Mouse (Mus musculus) embryonic facial prominence, embryonic 12.5 days (tissue): ENCODE measurements around the gene Amotl2. TPM values are rescaled to one million over a fixed set of nuclear protein-coding genes. Genes with fewer than 3 reads are reported as not detected.

Experiments
- ATAC-seq: fragments of 200-750 bp; cut with Nextera tagmentation; 2 replicates; pipeline ENCODE4 v1.8.0; 2017; ENCODE audit not compliant: insufficient number of reproducible peaks, insufficient read depth, low FRiP score, low TSS enrichment
- H3K27ac ChIP-seq: fragments of 300-500 bp; sonication (generic); 2 replicates; pipeline ENCODE4 v1.5.1; 2016; ENCODE audit warnings: mild to moderate bottlenecking
- H3K27me3 ChIP-seq: fragments of 300-500 bp; sonication (generic); 2 replicates; pipeline ENCODE4 v1.6.1; 2016; ENCODE audit warnings: mild to moderate bottlenecking, moderate library complexity
- H3K36me3 ChIP-seq: fragments of 300-500 bp; sonication (generic); 2 replicates; pipeline ENCODE4 v1.6.1; 2016; ENCODE audit warnings: mild to moderate bottlenecking
- H3K4me1 ChIP-seq: fragments of 300-500 bp; sonication (generic); 2 replicates; pipeline ENCODE4 v1.6.1; 2016
- H3K4me2 ChIP-seq: fragments of 300-500 bp; sonication (generic); replicated peaks from 2 replicates; pipeline ENCODE4 v1.6.1; 2016; ENCODE audit warnings: mild to moderate bottlenecking, moderate library complexity
- H3K4me3 ChIP-seq: fragments of 300-500 bp; sonication (generic); 2 replicates; pipeline ENCODE4 v1.5.1; 2016; ENCODE audit warnings: mild to moderate bottlenecking
- H3K9ac ChIP-seq: fragments of 300-500 bp; sonication (generic); 2 replicates; pipeline ENCODE4 v1.6.1; 2016; ENCODE audit warnings: mild to moderate bottlenecking, moderate library complexity
- H3K9me3 ChIP-seq: fragments of 300-500 bp; sonication (generic); 2 replicates; pipeline ENCODE4 v1.6.1; 2016; ENCODE audit warnings: mild to moderate bottlenecking, moderate library complexity
- WGBS: fragments of 180-500 bp; shearing (Covaris S2); methylation state at CpG from one replicate; pipeline ENCODE4 v1.1.7; 2016; 5-methylcytosine and 5-hydroxymethylcytosine counted together
- polyA plus RNA-seq: library from polyadenylated mRNA; unstranded; fragments of >200 nt; fragmentation: Nextera tagmentation; extraction: Ambion mirVana; gene quantifications from 2 replicates; pipeline ENCODE4 v1.2.1, GENCODE M21; 2016

Gene Amotl2
- polyA plus RNA-seq: 79.5 and 80.6 TPM in 2 replicates

DNA sequence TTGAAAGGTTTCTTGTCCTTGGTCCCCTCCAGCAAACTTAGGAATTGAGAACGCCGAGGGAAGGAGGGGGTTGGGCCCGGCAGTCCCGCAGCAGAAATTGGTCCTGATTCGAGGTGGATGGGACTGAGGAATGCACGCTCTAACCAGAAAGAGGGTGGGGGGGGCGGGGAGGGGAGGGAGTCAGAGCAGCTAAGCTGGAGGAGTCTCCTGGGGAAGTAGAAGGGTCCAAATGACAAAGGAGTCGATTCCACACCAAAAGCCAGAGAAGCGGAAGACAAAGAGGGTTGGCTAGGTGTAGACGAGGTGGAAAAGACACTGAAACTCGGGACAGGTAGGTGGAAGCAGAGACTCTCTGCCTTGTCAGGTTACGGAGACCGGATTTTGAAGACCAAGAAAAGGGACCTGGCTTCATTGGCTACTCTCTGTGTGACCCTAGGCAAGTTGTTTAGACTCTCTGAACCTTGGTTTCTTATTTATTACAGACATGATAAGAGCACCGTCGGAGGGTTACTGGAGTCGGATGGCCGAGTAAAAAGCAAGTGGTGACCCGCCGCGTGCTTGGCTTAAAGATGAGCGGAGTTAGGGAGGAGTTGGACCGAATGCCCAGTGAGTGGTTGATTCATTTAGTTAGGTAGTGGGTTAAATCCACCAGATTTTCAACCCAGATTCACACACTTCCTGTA, at the start of gene Amotl2:
Amotl2 (plus strand) TSS at position 192 of the 683 bp plus-strand sequence.
- Histone ChIP-seq H3K9ac (peak within 1 kb of the TSS; percentile 95), H3K4me3 (peak within 1 kb of the TSS; percentile 87), H3K27me3 (no peaks in the 10 kb centered on the region), H3K27ac (peak within 1 kb of the TSS; percentile 98), H3K4me1 (peaks cover 58% of the 10 kb centered on the region), H3K4me2 (peak within 1 kb of the TSS; percentile 88), H3K9me3 (no peaks in the 10 kb centered on the region), H3K36me3 (peaks cover 15% of the 10 kb centered on the region)
- 3% methylated on average over 21 of the region's 22 CpGs for WGBS
- no peak for ATAC-seq

- H3K36me3 ChIP-seq: no peaks in the 10 kb centered on the region
- H3K4me1 ChIP-seq: peaks cover 12% of the 10 kb centered on the region
- ATAC-seq: peak; percentile 43
- H3K27me3 ChIP-seq: 0 out of 2 replicates have a peak, but pooled peaks cover 3% of the 10 kb centered on the region
- no peak overlapping the region for H3K9ac ChIP-seq
- WGBS: 20% methylated on average over 6 of the region's 6 CpGs
- no peak overlapping the region for H3K4me3 ChIP-seq
- H3K27ac ChIP-seq: no peak overlapping the region
- H3K9me3 ChIP-seq: no peaks in the 10 kb centered on the region
- no peak overlapping the region; the same call in 1 of the 2 replicates for H3K4me2 ChIP-seq
Observed at GRCm38 (mm10) chr9:102668115-102668514, 48.4 kb upstream of the Amotl2 start.

- 0 out of 2 replicates have a peak, but pooled peaks cover 3% of the 10 kb centered on the region for H3K27me3 ChIP-seq
- peaks cover 16% of the 10 kb centered on the region for H3K4me1 ChIP-seq
- H3K36me3 ChIP-seq: no peaks in the 10 kb centered on the region
- 88% methylated on average over 12 of the region's 12 CpGs for WGBS
- no peak overlapping the region for H3K9ac ChIP-seq
- H3K9me3 ChIP-seq: no peaks in the 10 kb centered on the region
- no peak overlapping the region for H3K27ac ChIP-seq
- ATAC-seq: no peak
- no peak overlapping the region for H3K4me3 ChIP-seq
- H3K4me2 ChIP-seq: no peak overlapping the region
Observed at GRCm38 (mm10) chr9:102668906-102669305, 47.6 kb upstream of the Amotl2 start.

- no peak overlapping the region for H3K27ac ChIP-seq
- H3K9ac ChIP-seq: no peak overlapping the region
- H3K27me3 ChIP-seq: no peaks in the 10 kb centered on the region
- no peaks in the 10 kb centered on the region for H3K36me3 ChIP-seq
- no peak for ATAC-seq
- no peak overlapping the region for H3K4me3 ChIP-seq
- no peak overlapping the region for H3K4me2 ChIP-seq
- 62% methylated on average over 7 of the region's 7 CpGs for WGBS
- peaks cover 6% of the 10 kb centered on the region for H3K4me1 ChIP-seq
- H3K9me3 ChIP-seq: no peaks in the 10 kb centered on the region
Observed at GRCm38 (mm10) chr9:102673381-102673780, 43.1 kb upstream of the Amotl2 start.

DNA sequence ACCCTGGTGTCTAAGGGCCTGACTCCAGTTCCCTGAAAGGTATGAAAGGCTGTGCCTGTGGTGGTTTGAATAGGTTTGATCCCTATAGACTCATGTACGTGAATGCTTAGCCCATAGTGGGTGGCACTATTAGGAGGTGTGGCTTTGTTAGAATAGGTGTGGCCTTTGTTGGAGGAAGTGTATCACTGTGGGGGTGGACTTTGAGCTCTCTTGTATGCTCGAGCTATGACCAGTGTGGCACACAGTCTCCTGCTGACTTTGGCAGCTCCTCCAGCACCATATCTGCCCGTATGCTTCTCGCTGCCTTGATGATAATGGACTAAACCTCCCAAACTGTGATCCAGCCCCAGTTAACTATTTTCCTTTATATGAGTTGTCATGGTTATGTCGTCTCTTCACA, 40.5 kb upstream of the Amotl2 start:
- Histone ChIP-seq H3K4me1 (0 out of 2 replicates have a peak, but pooled peaks cover 4% of the 10 kb centered on the region), H3K9ac (no peak overlapping the region), H3K4me3 (no peak overlapping the region), H3K36me3 (no peaks in the 10 kb centered on the region), H3K4me2 (no peak overlapping the region), H3K27ac (no peak overlapping the region), H3K27me3 (no peaks in the 10 kb centered on the region), H3K9me3 (no peaks in the 10 kb centered on the region)
- no peak for ATAC-seq
- WGBS: 82% methylated on average over 5 of the region's 5 CpGs

- H3K27ac ChIP-seq: no peak overlapping the region
- 33% methylated on average over 7 of the region's 7 CpGs for WGBS
Observed at GRCm38 (mm10) chr9:102681470-102681869, 35.0 kb upstream of the Amotl2 start.

DNA sequence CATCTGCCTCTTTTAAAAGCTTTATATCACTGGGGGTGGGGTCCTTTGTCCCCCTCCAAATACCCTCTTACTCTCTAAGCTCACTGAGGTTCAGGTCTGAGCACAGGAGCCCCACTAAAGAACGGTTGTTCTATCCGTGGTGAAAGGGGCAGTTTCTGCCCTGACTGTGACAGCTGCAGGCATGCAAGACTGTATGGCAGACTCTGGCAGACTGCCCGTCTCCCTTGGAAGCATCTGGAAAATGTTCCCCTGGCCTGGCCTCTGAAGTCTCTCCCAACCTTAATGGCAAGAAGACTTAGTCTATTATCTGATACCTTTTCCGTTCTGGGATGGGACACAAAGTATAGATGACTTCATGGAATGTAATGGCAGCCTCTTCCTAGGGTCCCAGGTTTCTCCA, 28.5 kb upstream of the Amotl2 start:
- no peak overlapping the region for H3K27ac ChIP-seq
- peaks cover 38% of the 10 kb centered on the region for H3K4me1 ChIP-seq
- no peak overlapping the region for H3K4me3 ChIP-seq
- ATAC-seq: no peak
- H3K9me3 ChIP-seq: no peaks in the 10 kb centered on the region
- H3K9ac ChIP-seq: no peak overlapping the region
- H3K27me3 ChIP-seq: 0 out of 2 replicates have a peak, but pooled peaks cover 6% of the 10 kb centered on the region
- H3K4me2 ChIP-seq: no peak overlapping the region
- H3K36me3 ChIP-seq: no peaks in the 10 kb centered on the region
- 27% methylated on average over 4 of the region's 4 CpGs for WGBS

More at GRCm38 (mm10) chr9:102681470-102681869, 35.0 kb upstream of the Amotl2 start:
- Histone ChIP-seq H3K4me1 (0 out of 2 replicates have a peak, but pooled peaks cover 4% of the 10 kb centered on the region), H3K4me3 (no peak overlapping the region), H3K9ac (no peak overlapping the region), H3K4me2 (no peak overlapping the region), H3K27me3 (no peaks in the 10 kb centered on the region), H3K36me3 (no peaks in the 10 kb centered on the region), H3K9me3 (no peaks in the 10 kb centered on the region)
- no peak for ATAC-seq

- no peaks in the 10 kb centered on the region for H3K9me3 ChIP-seq
- H3K4me2 ChIP-seq: peak overlapping the region; percentile 97
- H3K27me3 ChIP-seq: 0 out of 2 replicates have a peak, but pooled peaks cover 6% of the 10 kb centered on the region
- ATAC-seq: peak; percentile 32
- peak overlapping the region; percentile 61 for H3K9ac ChIP-seq
- peak overlapping the region; percentile 76; the same call in 1 of the 2 replicates for H3K27ac ChIP-seq
- 4% methylated on average over 13 of the region's 13 CpGs for WGBS
- no peaks in the 10 kb centered on the region for H3K36me3 ChIP-seq
- H3K4me3 ChIP-seq: peak overlapping the region; percentile 52
- H3K4me1 ChIP-seq: peaks cover 40% of the 10 kb centered on the region
Observed at GRCm38 (mm10) chr9:102689406-102689939, 27.0 kb upstream of the Amotl2 start.

DNA sequence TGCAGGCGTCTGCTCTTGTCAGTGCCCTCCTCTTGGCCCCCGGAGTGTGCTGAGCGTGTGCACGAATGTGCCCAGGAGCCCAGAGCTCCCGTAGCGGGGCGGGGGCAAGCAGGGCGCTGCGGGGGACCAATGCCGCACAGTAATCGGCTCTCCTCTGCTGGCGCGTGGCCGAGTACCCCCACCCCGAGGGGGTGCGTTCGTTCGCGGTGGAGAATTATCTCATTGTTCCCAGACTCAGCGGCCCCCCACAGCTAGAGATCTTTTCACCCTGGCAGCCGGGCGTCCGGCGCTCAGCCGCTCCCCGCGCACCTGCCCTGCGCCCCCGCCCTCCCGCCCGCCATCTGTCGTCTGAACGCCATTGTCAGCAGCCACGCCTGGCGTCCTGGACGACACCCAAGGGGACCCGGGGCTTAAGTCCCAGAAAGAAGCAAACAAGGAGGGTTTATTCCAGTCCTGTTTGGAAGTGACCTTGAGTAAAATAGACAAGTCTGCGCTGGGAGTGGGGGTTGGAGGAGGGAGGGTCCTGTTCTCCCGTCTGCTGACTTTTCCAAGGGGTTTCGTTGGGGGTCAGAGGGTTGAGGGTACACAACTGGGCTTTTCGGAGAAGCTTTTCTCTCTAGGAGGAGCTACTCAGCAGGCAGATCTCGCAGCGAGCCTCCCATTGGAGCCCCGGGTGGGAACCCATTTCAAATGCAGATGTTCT, 26.4 kb upstream of the Amotl2 start:
- WGBS: under 1% methylated on average over 44 of the region's 44 CpGs
- Histone ChIP-seq H3K9me3 (no peaks in the 10 kb centered on the region), H3K4me2 (peak overlapping the region; percentile 97), H3K4me1 (peaks cover 40% of the 10 kb centered on the region), H3K4me3 (peak overlapping the region; percentile 52), H3K27me3 (0 out of 2 replicates have a peak, but pooled peaks cover 6% of the 10 kb centered on the region), H3K9ac (peak overlapping the region; percentile 61), H3K36me3 (no peaks in the 10 kb centered on the region), H3K27ac (peak overlapping the region; percentile 76)
- ATAC-seq: peak; percentile 72; the same call in 1 of the 2 replicates

DNA sequence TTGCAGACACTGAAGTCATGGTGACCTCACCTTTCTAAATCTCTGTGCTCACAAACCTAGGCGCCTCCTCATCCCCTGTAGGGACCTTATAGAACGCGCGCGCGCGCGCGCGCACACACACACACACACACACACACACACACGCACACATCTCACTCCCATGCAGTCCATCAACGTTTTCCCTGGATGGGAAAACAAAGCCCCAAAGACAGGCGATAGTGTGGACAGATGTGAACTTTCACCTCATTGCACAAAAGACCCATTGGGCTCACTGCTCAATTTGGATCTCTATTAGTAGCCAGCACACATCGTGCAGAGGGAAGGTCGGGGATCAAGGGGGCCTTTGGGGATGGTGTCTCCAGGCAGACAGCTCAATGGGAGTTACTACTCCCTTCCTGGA, 25.6 kb upstream of the Amotl2 start:
- 3% methylated on average over 15 of the region's 15 CpGs for WGBS
- no peak for ATAC-seq
- Histone ChIP-seq H3K9ac (no peak overlapping the region), H3K4me2 (peak overlapping the region; percentile 97), H3K9me3 (no peaks in the 10 kb centered on the region), H3K4me1 (peaks cover 40% of the 10 kb centered on the region), H3K27me3 (0 out of 2 replicates have a peak, but pooled peaks cover 6% of the 10 kb centered on the region), H3K27ac (peak overlapping the region; percentile 76), H3K36me3 (no peaks in the 10 kb centered on the region), H3K4me3 (peak overlapping the region; percentile 52)

DNA sequence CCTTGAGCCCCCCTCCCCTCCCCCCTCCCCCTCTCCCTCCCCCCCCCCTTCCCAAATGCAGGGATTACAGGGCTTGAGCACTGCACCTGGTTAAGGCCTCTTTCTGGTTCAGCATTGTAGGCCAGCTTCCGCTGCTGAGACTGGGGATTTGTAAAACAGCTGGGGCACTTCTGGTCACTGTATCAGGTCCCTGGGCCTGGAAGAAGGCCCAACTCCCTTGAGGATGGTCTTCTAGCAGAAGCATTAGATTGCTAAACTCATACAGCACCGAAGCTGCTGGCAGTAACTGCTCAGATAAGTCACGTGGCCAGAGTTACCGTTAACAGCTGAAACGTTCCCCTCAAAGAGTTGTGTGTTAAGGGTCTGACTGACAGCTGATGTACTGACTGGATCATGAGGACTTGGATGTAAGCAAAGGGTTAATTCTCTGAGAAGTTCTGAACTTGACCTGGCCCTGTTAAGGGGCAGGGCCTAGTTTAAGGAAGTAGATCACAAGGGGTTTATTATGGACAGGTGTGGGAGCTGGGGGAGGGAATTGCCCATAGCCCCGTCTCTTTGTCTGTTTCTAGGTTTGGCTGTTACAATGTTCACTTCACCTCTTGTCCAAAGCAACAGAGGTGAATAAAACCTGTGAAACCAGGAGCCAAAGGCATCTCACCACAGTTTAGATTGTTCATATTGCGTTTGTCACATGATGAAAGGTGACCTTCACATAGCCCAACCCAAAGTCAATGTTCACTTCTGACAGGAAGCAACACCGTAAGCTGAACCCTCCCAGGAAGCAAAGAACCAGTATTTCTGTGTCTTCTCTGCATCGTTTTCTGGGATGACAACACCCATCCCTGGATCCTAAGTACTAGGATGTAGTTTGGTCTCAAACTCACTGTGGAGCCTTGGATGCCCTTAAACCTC, 23.7 kb upstream of the Amotl2 start:
- WGBS: 29% methylated on average over 9 of the region's 9 CpGs
- ATAC-seq: peak; percentile 35
- H3K9me3 ChIP-seq: no peaks in the 10 kb centered on the region
- 0 out of 2 replicates have a peak overlapping the region, but pooled peaks have one; percentile 50 for H3K27ac ChIP-seq
- H3K4me3 ChIP-seq: no peak overlapping the region
- H3K9ac ChIP-seq: peak overlapping the region; percentile 17; the same call in 1 of the 2 replicates
- 0 out of 2 replicates have a peak, but pooled peaks cover 6% of the 10 kb centered on the region for H3K27me3 ChIP-seq
- no peaks in the 10 kb centered on the region for H3K36me3 ChIP-seq
- H3K4me1 ChIP-seq: peaks cover 38% of the 10 kb centered on the region
- no peak overlapping the region for H3K4me2 ChIP-seq
